7 mouse cellular contexts compared by ENCODE assay signal in the genomic region with DNA sequence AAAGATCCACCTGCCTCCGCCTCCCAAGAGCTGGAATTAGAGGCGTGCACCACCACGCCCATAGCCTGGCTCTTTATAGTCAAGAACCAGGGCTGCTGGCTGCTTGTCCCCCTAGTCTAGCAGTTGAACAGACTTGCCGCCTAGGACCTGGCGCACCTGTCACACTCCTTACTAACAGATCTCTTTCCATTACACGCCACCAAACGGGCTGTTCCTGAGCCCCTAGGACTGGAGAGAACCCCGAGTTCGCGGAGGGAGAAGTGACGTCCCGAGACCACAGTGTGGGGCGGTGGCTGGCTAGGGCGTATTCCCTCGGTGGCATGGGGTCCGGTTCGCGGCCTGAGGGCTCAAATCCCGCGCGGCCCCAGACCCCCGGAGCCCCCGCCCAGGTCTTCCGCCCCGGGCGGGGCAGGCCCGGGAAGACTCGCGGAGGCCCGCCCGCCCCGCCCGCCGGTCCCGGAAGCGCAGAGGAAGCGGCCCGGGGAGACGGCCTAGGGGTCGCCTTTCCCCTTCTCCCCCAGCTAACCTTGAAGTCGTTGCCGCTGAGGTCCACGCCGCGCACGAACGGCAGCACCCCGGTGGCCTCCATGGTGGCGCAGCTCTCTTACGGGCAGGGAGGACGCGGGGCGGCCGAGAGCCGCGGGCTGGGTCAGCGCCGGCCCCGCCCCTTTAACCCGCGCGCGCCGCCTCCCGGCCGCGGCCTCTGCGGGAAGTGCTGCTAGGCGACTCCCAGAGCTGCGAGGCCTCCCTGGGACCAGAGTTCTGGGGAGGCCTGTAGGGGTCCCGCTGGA. TPM values are rescaled to one million over a fixed set of nuclear protein-coding genes. Genes with fewer than 3 reads are reported as not detected.
A peak's percentile ranks its signal among the peaks of the same experiment; 100 is the strongest.
DNase-seq lines count a peak whose midpoint lies in the region; ATAC-seq lines count a peak whose summit lies in the region.

A gene (minus strand): TSS at position 663 of the 791 bp plus-strand sequence.

- H3K4me2 ChIP-seq in intestine, embryonic 14.5 days (ENCODE audit: low read length), result peak within 1 kb of the TSS; percentile 74

- peak; percentile 88 to 90 for DNase-seq in adrenal gland, adult 18-20 months (ENCODE audit: low spot score in 2 of 2)
- DNase-seq in embryo, embryonic 10.5 days (ENCODE audit: low spot score), result peak; percentile 84
- peak; percentile 85 for DNase-seq in gastrocnemius, postnatal 25 days
- DNase-seq in intestine, embryonic 14.5 days (ENCODE audit: low spot score), result peak; percentile 93
- DNase-seq in left cerebral cortex, postnatal 36 days (ENCODE audit: low spot score in 2 of 2), result peak; percentile 73 to 78
- peak; percentile 86 for DNase-seq in midbrain, embryonic 10.5 days (ENCODE audit: low spot score)
- peak; percentile 77 for DNase-seq in right cerebral cortex, postnatal 4 days

- peak; percentile 79 for ATAC-seq in intestine, embryonic 14.5 days (replicated peaks; ENCODE audit: low FRiP score, low TSS enrichment, low read depth)

- WGBS in intestine, embryonic 14.5 days, result 1% methylated on average over 58 of the region's 71 CpGs
- WGBS in midbrain, embryonic 10.5 days, result under 1% methylated on average over 71 of the region's 71 CpGs

- peak within 1 kb of the TSS; percentile 80 for H3K9ac ChIP-seq in intestine, embryonic 14.5 days (ENCODE audit: low read length)

- peak within 1 kb of the TSS; percentile 77 for H3K27ac ChIP-seq in intestine, embryonic 14.5 days (ENCODE audit: low read depth)
- peak within 1 kb of the TSS; percentile 92 for H3K27ac ChIP-seq in midbrain, embryonic 10.5 days (replicated peaks)

- H3K27me3 ChIP-seq in intestine, embryonic 14.5 days (replicated peaks; ENCODE audit: control insufficient read depth, insufficient read depth, low read length), result no peaks in the 10 kb centered on the region
- no peaks in the 10 kb centered on the region for H3K27me3 ChIP-seq in midbrain, embryonic 10.5 days (ENCODE audit: low read depth, poor library complexity, severe bottlenecking)

- intact Hi-C loops in left cerebral cortex, postnatal 36 days (cut with DNase I), result loop anchor here (2.0 kb wide), 1 partner anchor 28 kb away; a partner anchor contains a TSS

- H3K4me3 ChIP-seq in intestine, embryonic 14.5 days (ENCODE audit: low read depth, low read length), result peak within 1 kb of the TSS; percentile 86
- H3K4me3 ChIP-seq in midbrain, embryonic 10.5 days, result peak within 1 kb of the TSS; percentile 94

- peaks cover 43% of the 10 kb centered on the region for H3K36me3 ChIP-seq in intestine, embryonic 14.5 days (ENCODE audit: control insufficient read depth, insufficient read depth, low read length)
- H3K36me3 ChIP-seq in midbrain, embryonic 10.5 days, result peaks cover 51% of the 10 kb centered on the region

- H3K9me3 ChIP-seq in intestine, embryonic 14.5 days (ENCODE audit: control insufficient read depth, low read length), result no peaks in the 10 kb centered on the region
- no peaks in the 10 kb centered on the region for H3K9me3 ChIP-seq in midbrain, embryonic 10.5 days (replicated peaks)

- peaks cover 12% of the 10 kb centered on the region for H3K4me1 ChIP-seq in intestine, embryonic 14.5 days (replicated peaks; ENCODE audit: control insufficient read depth, insufficient read depth, low read length)
- peaks cover 35% of the 10 kb centered on the region for H3K4me1 ChIP-seq in midbrain, embryonic 10.5 days

RNA-seq across cellular contexts. Expression of the gene that starts here (rescaled TPM):
- total RNA-seq in adrenal gland, adult 18-20 months (2021), result 100 to 1,000 TPM; 145 to 174 TPM
- 10 to 100 TPM; 85.4 to 97.7 TPM for total RNA-seq in gastrocnemius, postnatal 25 days (2021)
- 87.2 and 91.8 TPM in 2 replicates for polyA plus RNA-seq in intestine, embryonic 14.5 days (2014; fragmentation: Nextera tagmentation; extraction: Ambion mirVana)
- total RNA-seq in left cerebral cortex, postnatal 36 days (2021), result 10 to 100 TPM; 59.5 to 67.6 TPM
- 74.8 and 82.6 TPM in 2 replicates for polyA plus RNA-seq in midbrain, embryonic 10.5 days (2016; fragmentation: Nextera tagmentation; extraction: Ambion mirVana)

Comparison
In these comparisons a context has a peak if more than half of its experiments do, and no peak if none do; other contexts are left out.
1. Peak in every context shown above with its lines: DNase-seq, ATAC-seq, H3K4me3 ChIP-seq and H3K27ac ChIP-seq.